26 mouse cellular contexts compared by ENCODE assay signal in genomic region chr3:138133916-138134315, GRCm38 (mm10). TPM values are rescaled to one million over a fixed set of nuclear protein-coding genes. Genes with fewer than 3 reads are reported as not detected.
"Had no signal": no experiment of that assay in that cellular context is flagged by ENCODE, and none has a peak within 500 bp of the region (broad histone marks: within the 10 kb centered on the region; RNA-seq: fewer than 3 reads in every experiment).

No protein-coding gene starts in this region.

- DNase-seq: kidney, adult 11 months; kidney, adult 8-10 months; kidney, postnatal 14 days; kidney, postnatal 4 days; liver; liver, embryonic 13.5 days; lung, embryonic 14.5 days; midbrain, embryonic 14.5 days; right cerebral cortex, adult 18-20 months; right cerebral cortex, postnatal 25 days; thymus, adult 18-20 months; thymus, postnatal 4 days had no signal

- H3K4me2 ChIP-seq: limb, embryonic 13.5 days; liver, embryonic 13.5 days; lung, embryonic 14.5 days; midbrain, embryonic 11.5 days had no signal

- ATAC-seq: lung, postnatal 0 days had no signal

- H3K27ac ChIP-seq: limb, embryonic 10.5 days; limb, embryonic 13.5 days; liver, embryonic 13.5 days; macrophage had no signal

- H3K9me3 ChIP-seq: limb, embryonic 10.5 days; limb, embryonic 13.5 days; liver, embryonic 13.5 days had no signal

- H3K27me3 ChIP-seq: limb, embryonic 13.5 days; liver, embryonic 13.5 days had no signal

- H3K36me3 ChIP-seq: limb, embryonic 13.5 days; liver, embryonic 13.5 days had no signal

- H3K9ac ChIP-seq: limb, embryonic 13.5 days; liver, embryonic 13.5 days; lung, embryonic 14.5 days had no signal

- H3K4me3 ChIP-seq: limb, embryonic 10.5 days; limb, embryonic 13.5 days; liver, embryonic 13.5 days had no signal

- H3K4me1 ChIP-seq: limb, embryonic 10.5 days; limb, embryonic 13.5 days had no signal

RNA-seq across cellular contexts. Expression of gene 4930579F01Rik, which starts 59.7 kb away (rescaled TPM):
- total RNA-seq: layer of hippocampus, adult 18-20 months; layer of hippocampus, postnatal 14 days; left cerebral cortex, postnatal 25 days; megakaryocyte-erythroid progenitor cell, adult 5-6 weeks; midbrain, postnatal 0 days had no signal
- polyA plus RNA-seq: limb, embryonic 10.5 days; liver, embryonic 13.5 days; liver, embryonic 16.5 days; lung, postnatal 0 days; macrophage; midbrain, embryonic 11.5 days; midbrain, embryonic 14.5 days; midbrain, postnatal 0 days; neural tube, embryonic 11.5 days; neural tube, embryonic 14.5 days; spleen, adult 2 months had no signal
